Mouse (Mus musculus): Measurements from ENCODE around the gene Fat4.

- TF ChIP-seq CTCF (IDR thresholded peaks at IDR 0.05; ENCODE audit: low read depth), result 0 out of 2 replicates have a peak, but pooled peaks have one; percentile 21
- TF ChIP-seq EP300 (optimal IDR thresholded peaks at IDR 0.05), result no peak
Measured at GRCm38 (mm10) chr3:38886061-38886821, 499 bp upstream of the Fat4 start.
